Mouse (Mus musculus) adrenal gland (tissue): ENCODE measurements at regions not wholly inside any gene's neighbourhood (a gene's known extent, or its start where the extent isn't known, plus 50 kb on each side); places are given as distances from the start of the nearest gene placed in this dataset.
"Not testable (repeated sequence)": the region's sequence is repeated elsewhere in the genome, so short reads cannot be mapped to it uniquely, and the experiment has no call there.

Source experiments
- intact Hi-C: fragments of 180-260 bp; cut with DNase I; formaldehyde crosslinking; loops from one replicate; pipeline ENCODE4 v1.15.1; 2025
- microRNA-seq, 2 experiments: library from miRNA; unstranded; fragments of <30 nt; microRNA quantifications; one replicate each; pipeline ENCODE4; 2019

GRCm38 (mm10) chr4:81530546-81530945 is 87.9 kb upstream of the Mpdz start:
- intact Hi-C loops, result no loop called here

DNA sequence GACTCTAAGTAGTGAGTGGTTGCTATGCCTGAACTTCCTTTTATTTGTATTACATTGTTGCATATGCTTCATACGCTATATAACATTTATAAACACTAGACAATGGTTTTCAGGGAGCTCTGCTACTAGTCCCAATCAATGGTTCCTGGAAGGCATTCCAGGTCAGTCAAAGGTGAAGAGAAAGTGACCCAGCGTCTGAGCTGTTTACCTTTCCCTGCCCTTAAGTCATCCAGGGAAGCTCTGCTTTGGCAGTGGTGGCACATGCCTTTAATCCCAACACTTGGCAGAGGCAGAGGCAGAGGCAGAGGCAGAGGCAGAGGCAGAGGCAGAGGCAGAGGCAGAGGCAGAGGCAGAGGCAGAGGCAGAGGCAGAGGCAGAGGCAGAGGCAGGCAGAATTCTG is 76.5 kb upstream of the Mpdz start:
- intact Hi-C loops, result not testable (repeated sequence)

DNA sequence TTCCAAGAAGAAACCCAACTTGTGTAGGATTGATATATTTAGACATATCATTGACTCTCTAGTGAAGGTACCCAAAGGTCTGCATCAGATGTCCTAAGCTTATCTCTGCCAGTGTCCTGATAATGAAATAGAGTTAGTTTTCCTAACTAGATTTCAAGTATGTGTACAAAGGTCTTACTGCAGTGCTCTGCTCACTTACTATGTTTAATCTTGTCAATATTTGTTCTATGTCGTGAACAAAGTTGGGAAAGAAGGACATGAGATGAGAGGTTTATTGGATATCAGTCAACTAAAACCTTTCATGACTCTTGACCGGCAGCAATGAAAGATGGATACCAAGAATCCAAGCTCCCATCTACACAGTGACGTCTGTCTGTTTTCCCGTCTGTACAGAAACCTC is 71.9 kb upstream of the Mpdz start:
- intact Hi-C loops, result no loop called here

DNA sequence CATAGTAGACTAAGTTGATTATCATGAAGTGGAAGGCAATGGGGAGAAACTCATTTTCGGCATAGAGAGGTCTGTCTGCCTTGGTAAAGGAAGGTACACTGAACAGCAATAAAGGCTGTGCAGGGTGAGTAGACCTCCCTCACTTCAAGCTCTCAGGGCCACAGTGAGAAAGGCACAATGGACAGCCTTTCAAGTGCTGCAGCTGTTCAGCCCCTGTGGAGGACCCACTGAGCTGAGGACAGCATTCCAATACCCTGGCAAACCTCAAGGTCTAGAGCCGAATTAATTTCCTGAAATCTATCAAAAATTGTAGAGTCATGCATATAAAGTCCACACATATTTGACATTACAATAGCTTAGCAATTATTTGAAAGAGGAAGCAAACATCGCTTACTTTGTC is 69.8 kb upstream of the Mpdz start:
- intact Hi-C loops, result no loop called here

DNA sequence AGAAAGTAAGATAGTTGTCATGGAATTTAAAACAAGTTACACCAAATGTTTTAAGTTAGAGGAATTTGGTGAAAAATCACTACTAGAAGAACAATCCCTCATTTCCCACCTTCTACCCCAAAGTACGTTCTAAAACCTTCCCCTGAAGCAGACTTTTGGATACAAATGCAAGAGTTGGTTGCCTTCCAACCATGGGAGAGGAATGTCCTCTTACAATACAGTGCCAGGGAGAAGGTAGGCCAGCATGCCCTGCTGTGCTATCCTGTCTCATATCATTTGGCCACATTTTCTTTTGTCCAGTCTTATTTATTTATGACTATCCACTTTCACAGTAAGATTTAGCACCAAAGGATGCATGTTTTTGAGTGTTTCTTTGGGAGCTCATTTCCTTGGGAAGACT is 66.2 kb upstream of the Mpdz start:
- intact Hi-C loops, result no loop called here

GRCm38 (mm10) chr4:81506841-81507240 is 64.2 kb upstream of the Mpdz start:
- intact Hi-C loops, result no loop called here

- intact Hi-C loops, result no loop called here
Observed at GRCm38 (mm10) chr4:81506306-81506705, 63.7 kb upstream of the Mpdz start.

DNA sequence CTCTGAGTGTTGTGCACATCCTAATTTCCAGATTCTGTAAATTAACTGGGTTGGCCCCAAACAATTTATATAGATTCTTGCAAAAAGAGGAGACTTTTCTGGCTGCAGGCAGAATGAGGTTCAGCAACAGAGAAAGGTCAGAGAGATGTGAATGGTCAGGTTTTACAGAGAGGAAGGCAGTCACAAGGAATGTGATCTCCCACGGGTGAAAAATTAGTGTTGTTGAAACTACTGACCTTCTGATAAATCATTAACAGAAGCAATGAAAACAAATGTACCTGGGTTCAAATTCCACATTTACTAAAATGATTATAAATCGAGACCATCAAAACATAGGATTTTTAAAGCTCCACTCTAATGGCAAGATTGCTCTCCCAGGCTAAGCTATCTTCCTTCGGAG is 62.5 kb upstream of the Mpdz start:
- intact Hi-C loops, result no loop called here

GRCm38 (mm10) chr4:81503941-81504340 is 61.3 kb upstream of the Mpdz start:
- intact Hi-C loops, result no loop called here

DNA sequence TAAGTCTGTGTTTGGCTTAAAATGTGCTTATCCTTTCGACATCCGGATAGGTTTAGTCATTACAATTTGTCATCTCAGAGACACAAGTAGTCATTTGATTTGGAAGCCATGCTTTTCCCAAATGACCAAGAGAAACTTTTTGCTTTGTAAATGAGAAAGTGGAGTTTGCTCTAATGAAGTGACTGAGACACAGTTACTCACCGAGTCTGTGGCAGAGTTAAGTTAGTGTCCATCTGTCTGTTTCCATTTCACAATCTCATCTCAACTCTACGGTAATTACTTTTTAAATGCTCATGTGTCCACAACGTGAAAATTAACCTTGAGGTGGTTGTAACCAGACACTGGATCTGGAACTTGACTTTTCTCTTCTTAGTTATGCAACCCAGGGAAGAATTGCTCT is 59.2 kb upstream of the Mpdz start:
- intact Hi-C loops, result no loop called here

- intact Hi-C loops, result loop anchor here (10.0 kb wide), 1 partner anchor 1117 kb away; no protein-coding TSS in a partner anchor
Observed at GRCm38 (mm10) chr4:81498133-81498532, 55.5 kb upstream of the Mpdz start.

DNA sequence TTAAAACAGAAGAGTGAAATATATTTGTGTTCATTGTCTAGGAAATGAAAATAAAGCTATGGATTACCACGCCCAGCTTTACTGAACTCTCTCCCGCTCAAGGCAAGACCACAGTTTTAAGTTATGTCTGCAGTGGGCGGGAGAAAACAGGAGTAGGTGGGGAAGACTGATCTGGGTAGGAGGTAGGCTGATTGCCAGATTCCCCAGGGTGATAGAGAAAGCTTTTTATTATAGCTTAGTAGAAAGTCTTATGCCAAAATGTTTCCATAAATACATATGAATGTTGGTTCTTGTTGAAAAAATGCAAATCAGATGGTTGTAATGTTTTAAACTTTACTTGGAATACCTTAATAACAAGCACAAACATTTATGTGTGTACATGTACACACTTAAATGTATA is 50.2 kb upstream of the Mpdz start:
- intact Hi-C loops, result loop anchor here (5.0 to 10.0 kb wide), 2 partner anchors 69 to 1122 kb away; no protein-coding TSS in a partner anchor

Small RNA genes in the stretch of these regions (microRNA-seq; reads per million reads assigned to microRNA genes)
- 0 reads per million in 2 experiments for gene Gm22402
